Mouse (Mus musculus): ENCODE data around the gene B630019K06Rik. TPM values are rescaled to one million over a fixed set of nuclear protein-coding genes. Genes with fewer than 3 reads are reported as not detected.
A peak's percentile ranks its signal among the peaks of the same experiment; 100 is the strongest.

Gene B630019K06Rik
- polyA plus RNA-seq, 1 experiment from 2014 or later, result 2.6 TPM

DNA sequence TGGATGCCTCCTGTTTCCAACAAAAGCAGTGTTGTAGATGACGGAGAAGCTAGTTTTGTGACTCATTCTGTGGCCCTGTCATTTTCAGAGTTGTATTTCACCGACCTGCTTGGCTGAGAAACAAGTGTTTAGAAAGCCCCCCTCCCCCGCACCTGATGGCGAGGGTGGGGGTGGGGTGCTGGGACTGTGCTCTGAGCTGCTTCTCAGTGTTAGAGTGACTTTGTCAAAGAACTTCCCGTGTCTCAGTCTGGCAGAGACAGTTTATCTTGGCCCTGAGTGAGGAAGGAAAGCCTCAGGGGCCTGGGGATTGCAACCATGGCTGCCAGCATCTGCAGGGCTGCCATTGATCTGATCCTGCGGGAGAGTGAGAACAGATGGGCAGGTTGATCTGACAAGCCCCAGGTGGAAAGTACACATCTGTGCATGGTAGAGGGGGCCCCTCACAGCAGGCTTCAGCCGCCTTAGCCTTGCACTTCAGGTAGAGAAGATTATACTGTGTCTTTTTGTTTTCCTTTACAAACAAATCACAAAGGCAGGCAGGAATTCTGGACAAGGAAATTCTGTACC is 9.8 kb downstream of the B630019K06Rik start:
- Histone ChIP-seq H3K27me3 (ENCODE audit: control insufficient read depth, insufficient read depth, low read length) (no peaks in the 10 kb centered on the region), H3K9ac (ENCODE audit: low read length) (no peak overlapping the region), H3K36me3 (ENCODE audit: control insufficient read depth, insufficient read depth, low read length) (no peaks in the 10 kb centered on the region), H3K4me3 (replicated peaks; ENCODE audit: low read length) (no peak overlapping the region), H3K9me3 (replicated peaks; ENCODE audit: control insufficient read depth, low read length) (no peaks in the 10 kb centered on the region), H3K4me1 (ENCODE audit: control insufficient read depth, insufficient read depth, low read length) (no peaks in the 10 kb centered on the region), H3K27ac (ENCODE audit: low read length) (no peak overlapping the region), H3K4me2 (ENCODE audit: low read depth, low read length) (no peak overlapping the region)
- 22% methylated on average over 7 of the region's 7 CpGs for WGBS
- ATAC-seq (ENCODE audit: insufficient read depth, low FRiP score), result no peak

GRCm38 (mm10) chrX:8921080-8921479 is 28.9 kb downstream of the B630019K06Rik start:
- Histone ChIP-seq H3K9me3 (replicated peaks; ENCODE audit: control insufficient read depth, low read length) (no peaks in the 10 kb centered on the region), H3K27ac (ENCODE audit: low read length) (no peak overlapping the region), H3K4me3 (replicated peaks; ENCODE audit: low read length) (no peak overlapping the region), H3K4me2 (ENCODE audit: low read depth, low read length) (no peak overlapping the region), H3K36me3 (ENCODE audit: control insufficient read depth, insufficient read depth, low read length) (no peaks in the 10 kb centered on the region), H3K4me1 (ENCODE audit: control insufficient read depth, insufficient read depth, low read length) (no peaks in the 10 kb centered on the region), H3K27me3 (ENCODE audit: control insufficient read depth, insufficient read depth, low read length) (no peaks in the 10 kb centered on the region), H3K9ac (ENCODE audit: low read length) (no peak overlapping the region)
- WGBS, result 68% methylated on average over 4 of the region's 4 CpGs
- no peak for ATAC-seq (ENCODE audit: insufficient read depth, low FRiP score)

DNA sequence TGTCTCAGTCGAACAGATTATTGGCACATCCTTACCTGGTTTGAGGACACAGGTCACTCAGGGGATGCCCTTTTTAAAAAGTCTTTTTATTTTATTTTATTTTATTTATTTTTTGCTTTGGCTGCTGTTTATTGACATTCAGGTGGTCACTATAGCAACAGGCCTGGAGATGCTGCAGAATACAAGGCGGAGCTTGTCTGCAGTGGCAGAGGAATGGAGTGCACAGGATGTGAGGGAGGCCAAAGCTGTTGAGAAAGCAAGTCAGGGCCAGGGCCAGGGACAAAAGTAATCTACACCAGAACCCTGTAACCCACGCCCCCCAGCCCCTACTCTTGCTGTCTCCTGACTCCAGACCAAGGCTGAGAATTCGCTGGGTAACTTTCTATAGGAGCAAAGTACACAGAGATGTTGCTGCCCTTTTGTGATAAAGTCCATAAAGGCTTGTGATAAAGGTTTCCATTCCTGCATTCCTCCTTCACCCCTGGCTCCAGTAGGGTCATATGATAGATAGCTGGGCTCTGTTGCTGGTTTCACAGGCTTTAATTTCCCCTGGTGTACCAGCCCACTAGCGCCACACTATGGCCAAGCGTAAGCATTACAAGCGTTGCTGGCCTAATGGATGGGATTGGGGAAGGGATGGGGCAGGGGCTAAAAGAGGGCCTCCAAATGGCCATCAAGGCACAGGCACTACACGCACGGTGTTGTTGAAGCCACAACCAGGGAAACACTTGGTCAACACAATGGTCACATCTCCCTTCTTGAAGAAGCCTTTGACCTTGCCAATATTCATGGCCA is 29.8 kb downstream of the B630019K06Rik start:
- 51% methylated on average over 9 of the region's 9 CpGs for WGBS
- no peak overlapping the region for H3K4me3 ChIP-seq (replicated peaks; ENCODE audit: low read length)

DNA sequence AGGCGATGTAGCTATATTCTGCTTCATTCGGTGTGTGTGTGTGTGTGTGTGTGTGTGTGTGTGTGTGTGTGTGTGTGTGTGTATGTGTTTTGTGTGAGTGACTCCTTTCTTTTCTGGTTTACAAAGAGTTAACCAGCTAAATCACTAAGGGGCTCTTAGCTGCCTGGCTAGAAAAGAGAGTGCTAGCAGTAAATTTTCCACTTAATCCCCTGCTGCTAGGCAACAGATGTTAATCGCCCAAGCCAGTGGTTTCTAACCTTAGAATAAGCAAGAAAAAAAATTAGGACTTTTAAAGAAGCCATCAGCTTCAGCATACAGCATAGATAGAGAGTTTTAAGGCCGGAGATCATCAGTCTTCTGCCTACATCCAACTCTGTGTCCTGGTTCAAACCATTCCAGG is 35.1 kb downstream of the B630019K06Rik start:
- WGBS, result 33% methylated on average over 4 of the region's 4 CpGs
- no peak for ATAC-seq (ENCODE audit: insufficient read depth, low FRiP score)

More for the DNA sequence above, 29.8 kb downstream of the B630019K06Rik start:
- no peaks in the 10 kb centered on the region for H3K9me3 ChIP-seq (replicated peaks; ENCODE audit: control insufficient read depth, low read length)
- H3K27me3 ChIP-seq (ENCODE audit: control insufficient read depth, insufficient read depth, low read length), result no peaks in the 10 kb centered on the region
- no peak overlapping the region for H3K9ac ChIP-seq (ENCODE audit: low read length)
- no peak overlapping the region for H3K27ac ChIP-seq (ENCODE audit: low read length)
- no peaks in the 10 kb centered on the region for H3K36me3 ChIP-seq (ENCODE audit: control insufficient read depth, insufficient read depth, low read length)
- H3K4me1 ChIP-seq (ENCODE audit: control insufficient read depth, insufficient read depth, low read length), result no peaks in the 10 kb centered on the region
- no peak overlapping the region for H3K4me2 ChIP-seq (ENCODE audit: low read depth, low read length)
- ATAC-seq (ENCODE audit: insufficient read depth, low FRiP score), result no peak

GRCm38 (mm10) chrX:8944041-8944440 is 51.9 kb downstream of the B630019K06Rik start:
- peak; percentile 78; the same call in 1 of the 2 replicates for ATAC-seq (ENCODE audit: insufficient read depth, low FRiP score)
- H3K9ac ChIP-seq (ENCODE audit: low read length), result no peak overlapping the region
- no peaks in the 10 kb centered on the region for H3K9me3 ChIP-seq (replicated peaks; ENCODE audit: control insufficient read depth, low read length)
- WGBS, result 71% methylated on average over 8 of the region's 8 CpGs
- no peaks in the 10 kb centered on the region for H3K27me3 ChIP-seq (ENCODE audit: control insufficient read depth, insufficient read depth, low read length)
- no peaks in the 10 kb centered on the region for H3K4me1 ChIP-seq (ENCODE audit: control insufficient read depth, insufficient read depth, low read length)
- H3K4me3 ChIP-seq (replicated peaks; ENCODE audit: low read length), result no peak overlapping the region
- no peak overlapping the region for H3K4me2 ChIP-seq (ENCODE audit: low read depth, low read length)
- no peaks in the 10 kb centered on the region for H3K36me3 ChIP-seq (ENCODE audit: control insufficient read depth, insufficient read depth, low read length)
- no peak overlapping the region for H3K27ac ChIP-seq (ENCODE audit: low read length)

More for the DNA sequence above, 35.1 kb downstream of the B630019K06Rik start:
- Histone ChIP-seq H3K9ac (ENCODE audit: low read length) (no peak overlapping the region), H3K4me1 (ENCODE audit: control insufficient read depth, insufficient read depth, low read length) (no peaks in the 10 kb centered on the region), H3K36me3 (ENCODE audit: control insufficient read depth, insufficient read depth, low read length) (no peaks in the 10 kb centered on the region), H3K9me3 (replicated peaks; ENCODE audit: control insufficient read depth, low read length) (no peaks in the 10 kb centered on the region), H3K27me3 (ENCODE audit: control insufficient read depth, insufficient read depth, low read length) (no peaks in the 10 kb centered on the region), H3K4me2 (ENCODE audit: low read depth, low read length) (no peak overlapping the region), H3K4me3 (replicated peaks; ENCODE audit: low read length) (no peak overlapping the region), H3K27ac (ENCODE audit: low read length) (no peak overlapping the region)

Other genes starting within 250 kb of the B630019K06Rik start
- gene Ssxb8, start 201.5 kb upstream of the B630019K06Rik start, polyA plus RNA-seq (2015; fragmentation: Nextera tagmentation; extraction: Ambion mirVana), result not detected in 2 replicates
- not detected in 2 replicates for gene Ssx9, start 143.9 kb upstream of the B630019K06Rik start, polyA plus RNA-seq (2015; fragmentation: Nextera tagmentation; extraction: Ambion mirVana)
- gene Ssxb5, start 88.7 kb upstream of the B630019K06Rik start, polyA plus RNA-seq (2015; fragmentation: Nextera tagmentation; extraction: Ambion mirVana), result not detected in 2 replicates
- not detected in 2 replicates for gene Gm6592, start 48.4 kb upstream of the B630019K06Rik start, polyA plus RNA-seq (2015; fragmentation: Nextera tagmentation; extraction: Ambion mirVana)
- not detected in 2 replicates for gene Gm5751, start 18.1 kb upstream of the B630019K06Rik start, polyA plus RNA-seq (2015; fragmentation: Nextera tagmentation; extraction: Ambion mirVana)
- gene Fthl17b, start 70.6 kb downstream of the B630019K06Rik start, polyA plus RNA-seq (2015; fragmentation: Nextera tagmentation; extraction: Ambion mirVana), result not detected in 2 replicates
- gene Fthl17c, start 84.2 kb downstream of the B630019K06Rik start, polyA plus RNA-seq (2015; fragmentation: Nextera tagmentation; extraction: Ambion mirVana), result not detected in 2 replicates
- gene Fthl17d, start 94.4 kb downstream of the B630019K06Rik start, polyA plus RNA-seq (2015; fragmentation: Nextera tagmentation; extraction: Ambion mirVana), result not detected in 2 replicates
- not detected in 2 replicates for gene Fthl17e, start 141.1 kb downstream of the B630019K06Rik start, polyA plus RNA-seq (2015; fragmentation: Nextera tagmentation; extraction: Ambion mirVana)
- gene Fthl17f, start 170.6 kb downstream of the B630019K06Rik start, polyA plus RNA-seq (2015; fragmentation: Nextera tagmentation; extraction: Ambion mirVana), result not detected in 2 replicates
- not detected in 2 replicates for gene 4930402K13Rik, start 212.2 kb downstream of the B630019K06Rik start, polyA plus RNA-seq (2015; fragmentation: Nextera tagmentation; extraction: Ambion mirVana)